Mouse (Mus musculus) liver, embryonic 14.5 days (tissue): ENCODE results near the gene Smarca4. TPM values are rescaled to one million over a fixed set of nuclear protein-coding genes. Genes with fewer than 3 reads are reported as not detected.

Experiments
- ATAC-seq: fragments of 200-750 bp; cut with Nextera tagmentation; 2 replicates; pipeline ENCODE4 v1.8.0; 2017; ENCODE audit warnings: moderate number of reproducible peaks, mild to moderate bottlenecking, moderate library complexity; ENCODE audit not compliant: insufficient read depth
- DNase-seq, 3 experiments: peaks; one replicate each; pipeline ENCODE4 v3.0.0-alpha.2; 2012 to 2013; ENCODE audit warnings: low read depth in 3 of 3, low spot score in 3 of 3
- H3K27ac ChIP-seq: fragments of 300-500 bp; sonication (generic); 2 replicates; pipeline ENCODE4 v1.5.1; 2014; ENCODE audit warnings: moderate library complexity, mild to moderate bottlenecking, control low read depth, inconsistent platforms
- H3K27me3 ChIP-seq: fragments of 300-500 bp; sonication (generic); 2 replicates; pipeline ENCODE4 v1.6.1; 2014; ENCODE audit warnings: mild to moderate bottlenecking, low read length, moderate library complexity; ENCODE audit not compliant: control insufficient read depth, insufficient read depth
- H3K36me3 ChIP-seq: fragments of 300-500 bp; sonication (generic); replicated peaks from 2 replicates; pipeline ENCODE4 v1.6.1; 2014; ENCODE audit warnings: low read depth; ENCODE audit not compliant: control insufficient read depth, insufficient read depth
- H3K4me1 ChIP-seq, 2 experiments: fragments of 200-500 bp in 1 of 2; fragments of 300-500 bp in 1 of 2; sonication (generic) in 1 of 2; replicated peaks; 2 replicates each; pipeline ENCODE4 v1.6.1; 2012 to 2014; ENCODE audit warnings: antibody characterized with exemption in 1 of 2, inconsistent platforms in 1 of 2, low read length in 1 of 2; ENCODE audit not compliant: control insufficient read depth in 2 of 2, insufficient read depth in 2 of 2
- H3K4me2 ChIP-seq: fragments of 300-500 bp; sonication (generic); 2 replicates; pipeline ENCODE4 v1.6.1; 2014; ENCODE audit warnings: low read depth, mild to moderate bottlenecking, control low read depth, moderate library complexity
- H3K4me3 ChIP-seq, 2 experiments: fragments of 200-500 bp in 1 of 2; fragments of 300-500 bp in 1 of 2; sonication (generic) in 1 of 2; 2 replicates each; pipeline ENCODE4 v1.5.1; 2012 to 2014; ENCODE audit warnings: low read depth in 2 of 2, low read length in 2 of 2, mild to moderate bottlenecking in 2 of 2, control low read depth in 1 of 2, inconsistent platforms in 1 of 2, moderate library complexity in 1 of 2; ENCODE audit not compliant: insufficient read depth in 1 of 2
- H3K9ac ChIP-seq: fragments of 300-500 bp; sonication (generic); replicated peaks from 2 replicates; pipeline ENCODE4 v1.6.1; 2014; ENCODE audit warnings: mild to moderate bottlenecking, control low read depth, moderate library complexity
- H3K9me3 ChIP-seq: fragments of 300-500 bp; sonication (generic); 2 replicates; pipeline ENCODE4 v1.6.1; 2016; ENCODE audit warnings: low read length, mixed read lengths; ENCODE audit not compliant: control insufficient read depth
- CTCF ChIP-seq: IDR thresholded peaks from 2 replicates; pipeline ENCODE4 v1.5.1; 2016; ENCODE audit warnings: antibody characterized with exemption, low read depth, control low read depth
- EP300 ChIP-seq: IDR thresholded peaks from 2 replicates; pipeline ENCODE4 v1.6.1; 2016; ENCODE audit warnings: antibody characterized with exemption, low read depth
- WGBS: fragments of 180-500 bp; shearing (Covaris S2); extraction: QIAGEN DNeasy Blood & Tissue Kit; methylation state at CpG from one replicate; pipeline ENCODE4 v1.1.7; 2014; ENCODE audit not compliant: insufficient replicate concordance; 5-methylcytosine and 5-hydroxymethylcytosine counted together
- polyA plus RNA-seq, 2 experiments: library from polyadenylated mRNA; depleted of rRNA in 1 of 2; stranded (reverse) in 1 of 2; unstranded in 1 of 2; fragments of >200 nt; fragmentation: Nextera tagmentation in 1 of 2; extraction: Ambion mirVana in 1 of 2; gene quantifications; 2 replicates each; pipeline versions ENCODE4 v1.2.1 to v1.2.3; 2012 to 2014

Gene Smarca4
- polyA plus RNA-seq, 2 experiments: 17.7 to 20.6 TPM

DNA sequence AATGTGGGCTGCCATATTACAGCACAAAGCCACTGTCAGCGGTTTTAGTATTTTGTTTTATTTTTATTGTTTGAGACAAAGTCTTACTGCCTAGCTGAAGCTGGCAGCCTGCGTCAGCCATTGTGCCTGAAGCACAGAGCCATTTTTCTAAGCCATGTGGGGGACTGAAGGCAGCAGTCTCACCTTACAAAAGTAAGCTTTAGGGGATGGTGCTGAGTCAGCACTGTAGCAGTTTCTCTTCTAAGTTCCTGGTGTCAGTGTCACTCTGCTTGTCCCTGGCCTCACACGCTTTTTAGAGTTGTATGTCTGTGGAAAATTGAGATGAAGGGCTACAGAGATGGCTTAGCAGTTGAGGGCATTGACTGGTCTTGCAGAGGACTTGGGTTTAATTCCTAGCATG lies 30.4 kb downstream of the Smarca4 start:
- no peak for DNase-seq
- Histone ChIP-seq H3K9ac (no peak overlapping the region), H3K9me3 (no peaks in the 10 kb centered on the region), H3K27ac (no peak overlapping the region), H3K4me2 (no peak overlapping the region), H3K4me3 (no peak overlapping the region), H3K36me3 (peaks cover 52% of the 10 kb centered on the region), H3K27me3 (no peaks in the 10 kb centered on the region), H3K4me1 (no peaks in the 10 kb centered on the region)
- 84% methylated on average over 3 of the region's 3 CpGs for WGBS
- ATAC-seq: no peak
- TF ChIP-seq EP300 (no peak), CTCF (no peak)

DNA sequence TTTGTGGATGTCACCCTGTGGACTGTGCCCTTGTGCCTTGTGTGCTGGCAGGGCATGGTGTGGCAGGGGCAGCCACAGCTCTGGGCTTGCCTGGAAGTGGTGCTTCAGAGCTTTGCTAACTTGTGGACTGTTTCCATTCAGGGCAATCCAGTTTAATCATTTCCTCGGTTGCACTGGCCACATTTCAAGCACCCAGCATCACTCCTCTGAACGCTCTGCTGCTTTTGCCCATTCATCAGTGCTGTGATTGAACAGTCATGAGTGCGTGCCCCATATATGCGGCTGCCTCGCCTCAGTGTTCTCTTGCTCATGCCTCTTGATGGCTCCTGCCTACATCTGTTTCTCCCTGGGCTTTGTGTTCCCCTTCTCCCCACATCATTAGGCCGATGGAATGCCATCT lies 31.8 kb downstream of the Smarca4 start:
- DNase-seq (no peak), ATAC-seq (no peak)
- Histone ChIP-seq H3K4me1 (no peaks in the 10 kb centered on the region), H3K4me2 (no peak overlapping the region), H3K9me3 (no peaks in the 10 kb centered on the region), H3K27ac (no peak overlapping the region), H3K9ac (no peak overlapping the region), H3K4me3 (no peak overlapping the region), H3K27me3 (no peaks in the 10 kb centered on the region), H3K36me3 (peaks cover 42% of the 10 kb centered on the region)
- no peak for TF ChIP-seq CTCF
- no peak for TF ChIP-seq EP300
- 82% methylated on average over 6 of the region's 6 CpGs for WGBS

DNA sequence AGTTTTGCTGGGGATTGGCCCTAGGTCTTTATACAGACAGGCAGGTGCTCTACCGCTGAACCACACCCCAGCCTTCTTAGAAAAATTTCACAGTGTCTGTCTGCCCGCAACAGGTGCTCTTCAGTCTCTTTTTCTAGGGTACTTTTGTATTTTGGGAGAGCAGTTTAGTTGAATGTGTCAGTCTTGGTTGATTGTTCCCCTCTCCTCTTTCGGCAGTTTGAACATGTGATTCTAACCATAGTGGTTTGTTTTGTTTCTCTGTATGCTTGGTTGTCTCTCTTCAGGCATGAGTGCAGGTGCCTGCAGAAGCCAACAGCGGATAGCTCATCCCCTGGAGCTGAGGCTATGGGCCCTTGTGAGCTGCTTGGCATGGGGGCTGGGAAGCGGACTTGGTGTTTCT lies 36.3 kb downstream of the Smarca4 start:
- Histone ChIP-seq H3K4me2 (no peak overlapping the region), H3K27ac (no peak overlapping the region), H3K9me3 (no peaks in the 10 kb centered on the region), H3K4me1 (no peaks in the 10 kb centered on the region), H3K36me3 (peaks cover 28% of the 10 kb centered on the region), H3K27me3 (no peaks in the 10 kb centered on the region), H3K9ac (no peak overlapping the region), H3K4me3 (no peak overlapping the region)
- TF ChIP-seq EP300 (no peak), CTCF (no peak)
- no peak for ATAC-seq
- no peak for DNase-seq
- 80% methylated on average over 5 of the region's 5 CpGs for WGBS

DNA sequence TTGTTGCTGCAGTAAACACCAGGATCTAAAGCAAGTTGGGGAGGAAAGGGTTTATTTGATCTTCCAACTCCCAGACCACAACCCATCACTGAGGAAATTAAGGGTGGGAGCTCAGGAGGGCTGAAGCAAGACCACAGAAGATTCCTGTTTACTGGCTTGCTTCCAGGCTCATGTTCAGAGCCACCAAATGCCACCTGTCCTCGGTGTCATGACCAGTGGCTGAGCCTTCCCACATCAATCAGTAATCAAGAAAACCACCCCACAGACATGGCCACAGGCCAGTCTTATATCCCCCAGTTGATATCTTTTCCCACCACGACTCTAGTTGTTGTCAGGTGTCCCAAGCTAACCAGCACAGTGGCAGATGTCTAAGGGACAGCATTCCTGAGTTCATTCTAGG lies 37.3 kb downstream of the Smarca4 start:
- no peak overlapping the region for H3K27ac ChIP-seq
- H3K27me3 ChIP-seq: no peaks in the 10 kb centered on the region
- no peak overlapping the region for H3K9ac ChIP-seq
- no peak for DNase-seq
- WGBS: 51% methylated on average over 2 of the region's 2 CpGs
- H3K4me1 ChIP-seq: no peaks in the 10 kb centered on the region
- ATAC-seq: no peak
- no peaks in the 10 kb centered on the region for H3K9me3 ChIP-seq
- H3K4me2 ChIP-seq: no peak overlapping the region
- TF ChIP-seq EP300 (no peak), CTCF (no peak)
- H3K4me3 ChIP-seq: no peak overlapping the region
- peaks cover 19% of the 10 kb centered on the region for H3K36me3 ChIP-seq

DNA sequence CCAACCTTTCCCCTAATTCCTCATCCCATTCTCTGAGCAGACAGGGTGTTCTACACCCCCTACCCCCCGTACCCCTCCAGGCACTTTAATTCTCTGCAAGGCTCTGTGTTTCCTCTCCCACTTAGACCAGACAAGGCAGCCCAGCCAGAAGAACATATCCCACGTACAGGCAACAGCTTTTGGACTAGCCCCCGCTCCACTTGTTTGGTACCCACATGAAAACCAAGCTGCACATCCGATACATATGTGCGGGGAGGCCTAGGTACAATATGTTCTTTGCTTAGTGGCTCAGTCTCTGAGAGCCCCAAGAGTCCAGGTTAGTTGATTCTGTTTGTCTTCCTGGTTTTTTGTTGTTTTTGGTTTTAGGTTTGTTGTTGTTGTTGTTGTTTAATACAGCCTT lies 46.1 kb downstream of the Smarca4 start:
- ATAC-seq (no peak), DNase-seq (no peak)
- Histone ChIP-seq H3K4me1 (no peaks in the 10 kb centered on the region), H3K9ac (no peak overlapping the region), H3K9me3 (no peaks in the 10 kb centered on the region), H3K4me2 (no peak overlapping the region), H3K36me3 (peaks cover 80% of the 10 kb centered on the region), H3K4me3 (no peak overlapping the region), H3K27me3 (no peaks in the 10 kb centered on the region), H3K27ac (no peak overlapping the region)
- TF ChIP-seq EP300 (no peak), CTCF (no peak)
- 87% methylated on average over 5 of the region's 5 CpGs for WGBS
